Mouse (Mus musculus): ENCODE measurements around the gene Lclat1.

- no peak for TF ChIP-seq POLR2A (IDR thresholded peaks at IDR 0.05; ENCODE audit: borderline replicate concordance, control insufficient read depth, low read depth, low read length)
- TF ChIP-seq CTCF (IDR thresholded peaks at IDR 0.05; ENCODE audit: control insufficient read depth, insufficient read depth, low read length): no peak
Measured at GRCm38 (mm10) chr17:73156606-73157005, 48.8 kb downstream of the Lclat1 start.

Data from bone marrow, adult 2 months (tissue).